Comparison of ENCODE assay signal across 8 mouse cellular contexts in the genomic region with DNA sequence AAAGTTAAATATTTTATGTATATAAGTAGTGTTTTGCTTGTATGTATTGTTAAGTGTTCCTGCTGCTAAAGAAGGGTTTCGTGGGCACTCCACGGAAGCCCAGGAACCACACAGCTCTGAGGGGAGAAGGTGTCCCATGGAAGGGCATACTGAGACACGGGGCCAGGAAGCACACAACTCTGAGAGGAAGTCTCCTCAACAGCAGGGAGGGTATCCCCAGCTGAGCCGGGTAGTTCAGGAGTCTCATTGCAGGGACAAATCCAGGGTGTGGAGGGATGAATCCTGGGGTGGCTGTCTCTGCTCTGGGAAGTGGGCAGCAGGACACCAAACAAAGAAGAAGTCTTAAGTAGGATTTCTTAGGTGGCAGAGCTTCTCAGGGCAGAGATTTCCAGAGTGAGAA. TPM values are rescaled to one million over a fixed set of nuclear protein-coding genes. Genes with fewer than 3 reads are reported as not detected.
DNase-seq lines count a peak whose midpoint lies in the region; ATAC-seq and TF ChIP-seq lines count a peak whose summit lies in the region.

No protein-coding gene starts in this region.

- ATAC-seq in kidney, postnatal 0 days (replicated peaks; ENCODE audit: low FRiP score, low read depth) = no peak
- no peak for ATAC-seq in hindbrain, embryonic 11.5 days (ENCODE audit: low FRiP score)
- ATAC-seq in midbrain, embryonic 13.5 days = no peak

- no peak for TF ChIP-seq CTCF in kidney, postnatal 0 days (IDR thresholded peaks at IDR 0.05; ENCODE audit: low read depth)
- TF ChIP-seq CTCF in bone marrow, adult 2 months (IDR thresholded peaks at IDR 0.05; ENCODE audit: control insufficient read depth, insufficient read depth, low read length) = no peak

- H3K4me2 ChIP-seq in kidney, postnatal 0 days (ENCODE audit: low read length) = peak overlapping the region; percentile 77
- peak overlapping the region; percentile 55 for H3K4me2 ChIP-seq in hindbrain, embryonic 11.5 days (replicated peaks; ENCODE audit: low read depth, low read length)
- H3K4me2 ChIP-seq in midbrain, embryonic 13.5 days (replicated peaks) = peak overlapping the region; percentile 95

- DNase-seq in kidney, postnatal 0 days (ENCODE audit: low spot score) = no peak
- DNase-seq in kidney, adult 8-10 months = no peak
- DNase-seq in hindbrain, embryonic 11.5 days (ENCODE audit: low spot score) = peak; percentile 12
- no peak for DNase-seq in layer of hippocampus, adult 18-20 months (ENCODE audit: low spot score in 2 of 2)
- no peak for DNase-seq in ovary, postnatal 36 days (ENCODE audit: low spot score)
- DNase-seq in urinary bladder, postnatal 10 days (ENCODE audit: low spot score) = no peak

- peak overlapping the region; percentile 85 for H3K4me3 ChIP-seq in kidney, postnatal 0 days (replicated peaks; ENCODE audit: low read depth, low read length)
- peak overlapping the region; percentile 77 for H3K4me3 ChIP-seq in bone marrow, adult 2 months (replicated peaks; ENCODE audit: control insufficient read depth, low read depth, low read length)
- peak overlapping the region; percentile 91 for H3K4me3 ChIP-seq in hindbrain, embryonic 11.5 days (ENCODE audit: low read depth, low read length)
- peak overlapping the region; percentile 79 for H3K4me3 ChIP-seq in midbrain, embryonic 13.5 days (replicated peaks)

- WGBS in kidney, postnatal 0 days = 9% methylated on average over 4 of the region's 4 CpGs
- under 1% methylated on average over 4 of the region's 4 CpGs for WGBS in bone marrow, adult 2 months
- 24% methylated on average over 4 of the region's 4 CpGs for WGBS in hindbrain, embryonic 11.5 days
- WGBS in midbrain, embryonic 13.5 days = 15% methylated on average over 4 of the region's 4 CpGs

- H3K9ac ChIP-seq in kidney, postnatal 0 days (ENCODE audit: low read depth, low read length) = peak overlapping the region; percentile 73
- H3K9ac ChIP-seq in hindbrain, embryonic 11.5 days (ENCODE audit: low read depth, low read length) = peak overlapping the region; percentile 93
- peak overlapping the region; percentile 84 for H3K9ac ChIP-seq in midbrain, embryonic 13.5 days (replicated peaks)

- H3K9me3 ChIP-seq in kidney, postnatal 0 days (replicated peaks; ENCODE audit: low read length) = no peaks in the 10 kb centered on the region
- no peaks in the 10 kb centered on the region for H3K9me3 ChIP-seq in hindbrain, embryonic 11.5 days (ENCODE audit: control insufficient read depth, low read length)
- no peaks in the 10 kb centered on the region for H3K9me3 ChIP-seq in midbrain, embryonic 13.5 days

- H3K27ac ChIP-seq in kidney, postnatal 0 days = peak overlapping the region; percentile 91
- no peak overlapping the region for H3K27ac ChIP-seq in bone marrow, adult 2 months (ENCODE audit: control insufficient read depth, insufficient read depth, low read depth, low read length, poor library complexity)
- no peak overlapping the region for H3K27ac ChIP-seq in hindbrain, embryonic 11.5 days (ENCODE audit: low read depth, low read length)
- no peak overlapping the region for H3K27ac ChIP-seq in midbrain, embryonic 13.5 days

- no peaks in the 10 kb centered on the region for H3K27me3 ChIP-seq in kidney, postnatal 0 days (ENCODE audit: insufficient read depth, low read length)
- no peaks in the 10 kb centered on the region for H3K27me3 ChIP-seq in hindbrain, embryonic 11.5 days (ENCODE audit: control insufficient read depth, insufficient read depth, low read length)
- H3K27me3 ChIP-seq in midbrain, embryonic 13.5 days = no peaks in the 10 kb centered on the region

- TF ChIP-seq POLR2A in bone marrow, adult 2 months (IDR thresholded peaks at IDR 0.05; ENCODE audit: borderline replicate concordance, control insufficient read depth, low read depth, low read length) = no peak

- H3K36me3 ChIP-seq in kidney, postnatal 0 days (ENCODE audit: insufficient read depth, low read length) = no peaks in the 10 kb centered on the region
- no peaks in the 10 kb centered on the region for H3K36me3 ChIP-seq in hindbrain, embryonic 11.5 days (ENCODE audit: control insufficient read depth, insufficient read depth, low read length)
- H3K36me3 ChIP-seq in midbrain, embryonic 13.5 days = peaks cover 11% of the 10 kb centered on the region

- H3K4me1 ChIP-seq in kidney, postnatal 0 days (replicated peaks; ENCODE audit: insufficient read depth, low read length) = peaks cover 11% of the 10 kb centered on the region
- peaks cover 4% of the 10 kb centered on the region for H3K4me1 ChIP-seq in bone marrow, adult 2 months (ENCODE audit: control insufficient read depth, insufficient read depth, low read length)
- H3K4me1 ChIP-seq in hindbrain, embryonic 11.5 days (replicated peaks; ENCODE audit: control insufficient read depth, insufficient read depth, low read length) = peaks cover 2% of the 10 kb centered on the region; the same call in 1 of the 2 replicates
- peaks cover 30% of the 10 kb centered on the region for H3K4me1 ChIP-seq in midbrain, embryonic 13.5 days (replicated peaks)

RNA-seq across cellular contexts. Expression of a gene that starts 0.9 kb away (rescaled TPM):
- polyA plus RNA-seq in kidney, postnatal 0 days (2015; fragmentation: Nextera tagmentation; extraction: Ambion mirVana) = 373 and 405 TPM in 2 replicates
- polyA plus RNA-seq in bone marrow, adult 2 months (2011; ENCODE audit: insufficient read depth, insufficient read length, low replicate concordance, missing spikeins) = 89.3 and 102 TPM in 2 replicates
- 534 and 550 TPM in 2 replicates for polyA plus RNA-seq in hindbrain, embryonic 11.5 days (2014; fragmentation: Nextera tagmentation; extraction: Ambion mirVana)
- 621 and 667 TPM in 2 replicates for polyA plus RNA-seq in midbrain, embryonic 13.5 days (2015; fragmentation: Nextera tagmentation; extraction: Ambion mirVana)
- total RNA-seq in layer of hippocampus, adult 18-20 months (2021) = 100 to 1,000 TPM; 299 to 308 TPM

RNA-seq across cellular contexts. Expression of a gene that starts 38.8 kb away (rescaled TPM):
- polyA plus RNA-seq in kidney, postnatal 0 days (2015; fragmentation: Nextera tagmentation; extraction: Ambion mirVana) = 176 and 185 TPM in 2 replicates
- polyA plus RNA-seq in bone marrow, adult 2 months (2011; ENCODE audit: insufficient read depth, insufficient read length, low replicate concordance, missing spikeins) = 33.5 and 41.2 TPM in 2 replicates
- polyA plus RNA-seq in hindbrain, embryonic 11.5 days (2014; fragmentation: Nextera tagmentation; extraction: Ambion mirVana) = 152 and 161 TPM in 2 replicates
- 314 and 332 TPM in 2 replicates for polyA plus RNA-seq in midbrain, embryonic 13.5 days (2015; fragmentation: Nextera tagmentation; extraction: Ambion mirVana)
- 100 to 1,000 TPM; 245 to 249 TPM for total RNA-seq in layer of hippocampus, adult 18-20 months (2021)
